Mouse (Mus musculus): ENCODE results near the gene Ndst2. TPM values are rescaled to one million over a fixed set of nuclear protein-coding genes. Genes with fewer than 3 reads are reported as not detected.
A peak's percentile ranks its signal among the peaks of the same experiment; 100 is the strongest.

The Ndst2 gene
- polyA plus RNA-seq, 1 experiment from 2014 or later, result 17.2 TPM

GRCm38 (mm10) chr14:20700362-20700761 lies 34.0 kb downstream of the Ndst2 start:
- H3K4me1 ChIP-seq (ENCODE audit: control insufficient read depth, insufficient read depth, low read length), result peaks cover 53% of the 10 kb centered on the region
- no peak overlapping the region for H3K4me2 ChIP-seq (ENCODE audit: low read depth, low read length)
- H3K4me3 ChIP-seq (ENCODE audit: low read length), result no peak overlapping the region
- 77% methylated on average over 3 of the region's 3 CpGs for WGBS
- no peak overlapping the region for H3K9ac ChIP-seq (ENCODE audit: low read length)
- H3K27ac ChIP-seq (ENCODE audit: low read length), result no peak overlapping the region
- no peaks in the 10 kb centered on the region for H3K27me3 ChIP-seq (ENCODE audit: control insufficient read depth, insufficient read depth, low read length)
- no peak for ATAC-seq (replicated peaks; ENCODE audit: extremely low read depth, insufficient read depth, low FRiP score)
- H3K9me3 ChIP-seq (replicated peaks; ENCODE audit: control insufficient read depth, low read length), result no peaks in the 10 kb centered on the region
- H3K36me3 ChIP-seq (ENCODE audit: control insufficient read depth, insufficient read depth), result peaks cover 4% of the 10 kb centered on the region; the same call in 1 of the 2 replicates

DNA sequence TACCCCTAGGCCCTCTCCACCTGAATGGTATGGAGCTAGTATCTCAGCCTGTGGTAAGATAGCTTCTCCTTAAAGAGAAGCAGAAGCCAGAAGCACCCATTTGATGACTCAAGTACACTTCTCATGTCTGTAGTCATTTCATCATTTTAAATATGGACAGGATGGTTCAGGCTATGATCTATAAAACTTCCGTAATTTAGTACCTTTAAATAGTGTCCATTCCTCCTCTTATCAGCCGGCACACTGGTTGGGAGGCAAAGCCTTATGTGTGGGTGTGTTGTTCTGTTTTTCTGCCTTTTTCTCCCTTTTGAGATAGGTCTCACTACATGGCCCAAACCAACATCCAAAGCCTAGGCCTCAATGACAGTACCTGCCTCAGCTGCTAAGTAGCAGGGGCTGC lies 35.8 kb downstream of the Ndst2 start:
- WGBS, result 66% methylated on average over 2 of the region's 2 CpGs
- no peak overlapping the region for H3K9ac ChIP-seq (ENCODE audit: low read length)
- peaks cover 55% of the 10 kb centered on the region for H3K4me1 ChIP-seq (ENCODE audit: control insufficient read depth, insufficient read depth, low read length)
- H3K36me3 ChIP-seq (ENCODE audit: control insufficient read depth, insufficient read depth), result peaks cover 5% of the 10 kb centered on the region; the same call in 1 of the 2 replicates
- ATAC-seq (replicated peaks; ENCODE audit: extremely low read depth, insufficient read depth, low FRiP score), result no peak
- H3K27ac ChIP-seq (ENCODE audit: low read length), result no peak overlapping the region
- H3K27me3 ChIP-seq (ENCODE audit: control insufficient read depth, insufficient read depth, low read length), result no peaks in the 10 kb centered on the region
- no peaks in the 10 kb centered on the region for H3K9me3 ChIP-seq (replicated peaks; ENCODE audit: control insufficient read depth, low read length)
- H3K4me2 ChIP-seq (ENCODE audit: low read depth, low read length), result no peak overlapping the region
- H3K4me3 ChIP-seq (ENCODE audit: low read length), result no peak overlapping the region

GRCm38 (mm10) chr14:20696986-20697385 lies 37.4 kb downstream of the Ndst2 start:
- no peak for ATAC-seq (replicated peaks; ENCODE audit: extremely low read depth, insufficient read depth, low FRiP score)
- Histone ChIP-seq H3K9ac (ENCODE audit: low read length) (peak overlapping the region; percentile 18; the same call in 1 of the 2 replicates), H3K4me3 (ENCODE audit: low read length) (peak overlapping the region; percentile 91), H3K27ac (ENCODE audit: low read length) (no peak overlapping the region), H3K27me3 (ENCODE audit: control insufficient read depth, insufficient read depth, low read length) (no peaks in the 10 kb centered on the region), H3K9me3 (replicated peaks; ENCODE audit: control insufficient read depth, low read length) (no peaks in the 10 kb centered on the region), H3K36me3 (ENCODE audit: control insufficient read depth, insufficient read depth) (peaks cover 16% of the 10 kb centered on the region), H3K4me1 (ENCODE audit: control insufficient read depth, insufficient read depth, low read length) (peaks cover 54% of the 10 kb centered on the region), H3K4me2 (ENCODE audit: low read depth, low read length) (peak overlapping the region; percentile 90)
- WGBS, result 6% methylated on average over 1 of the region's 1 CpGs

GRCm38 (mm10) chr14:20695761-20696520 lies 38.4 kb downstream of the Ndst2 start:
- 11% methylated on average over 27 of the region's 27 CpGs for WGBS
- peak overlapping the region; percentile 98 for H3K27ac ChIP-seq (ENCODE audit: low read length)
- ATAC-seq (replicated peaks; ENCODE audit: extremely low read depth, insufficient read depth, low FRiP score), result no peak
- H3K4me3 ChIP-seq (ENCODE audit: low read length), result peak overlapping the region; percentile 91
- peak overlapping the region; percentile 96 for H3K9ac ChIP-seq (ENCODE audit: low read length)
- no peaks in the 10 kb centered on the region for H3K27me3 ChIP-seq (ENCODE audit: control insufficient read depth, insufficient read depth, low read length)
- H3K9me3 ChIP-seq (replicated peaks; ENCODE audit: control insufficient read depth, low read length), result no peaks in the 10 kb centered on the region
- peaks cover 26% of the 10 kb centered on the region for H3K36me3 ChIP-seq (ENCODE audit: control insufficient read depth, insufficient read depth)
- H3K4me2 ChIP-seq (ENCODE audit: low read depth, low read length), result peak overlapping the region; percentile 90
- H3K4me1 ChIP-seq (ENCODE audit: control insufficient read depth, insufficient read depth, low read length), result peaks cover 45% of the 10 kb centered on the region

DNA sequence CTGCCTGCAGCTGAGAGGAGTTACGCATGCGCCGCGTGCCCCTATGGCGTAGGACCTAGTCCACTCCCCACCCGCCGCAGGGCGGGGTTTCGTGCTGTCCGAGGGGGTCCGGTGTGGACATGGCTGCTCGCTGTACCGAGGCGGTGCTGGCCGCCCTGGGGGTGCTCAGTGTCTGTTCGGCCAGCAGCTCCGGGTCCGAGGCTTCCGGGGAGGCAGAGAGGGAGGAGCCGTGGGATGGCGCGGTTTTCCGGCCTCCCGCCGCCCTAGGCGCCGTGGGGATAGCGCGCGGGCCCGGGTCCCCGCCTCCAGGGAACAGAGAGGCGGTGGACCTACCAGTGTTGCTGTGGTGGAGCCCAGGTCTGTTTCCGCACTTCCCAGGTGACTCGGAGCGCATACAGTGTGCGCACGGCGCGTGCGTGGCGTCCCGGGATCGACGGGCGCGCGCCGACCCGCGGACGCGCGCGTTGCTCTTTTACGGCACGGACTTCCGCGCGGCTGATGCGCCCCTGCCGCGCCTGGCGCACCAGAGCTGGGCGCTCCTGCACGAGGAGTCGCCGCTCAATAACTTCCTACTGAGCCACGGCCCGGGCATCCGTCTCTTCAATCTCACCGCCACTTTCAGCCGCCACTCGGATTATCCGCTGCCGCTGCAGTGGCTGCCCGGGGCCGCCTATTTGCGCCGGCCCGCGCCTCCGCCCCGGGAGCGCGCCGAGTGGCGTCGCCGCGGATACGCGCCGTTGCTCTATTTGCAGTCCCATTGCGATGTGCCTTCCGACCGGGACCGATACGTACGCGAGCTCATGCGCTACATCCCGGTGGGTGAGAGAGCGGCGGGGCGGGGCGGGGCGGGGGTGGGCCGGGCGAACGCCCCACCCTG lies 39.2 kb downstream of the Ndst2 start, which contains the start of gene Fut11:
Gene Fut11 (plus strand): TSS at position 85 of the 877 bp plus-strand sequence.
- peak within 1 kb of the TSS; percentile 90 for H3K4me2 ChIP-seq (ENCODE audit: low read depth, low read length)
- peak within 1 kb of the TSS; percentile 91 for H3K4me3 ChIP-seq (ENCODE audit: low read length)
- peak within 1 kb of the TSS; percentile 98 for H3K27ac ChIP-seq (ENCODE audit: low read length)
- peak; percentile 91 for ATAC-seq (replicated peaks; ENCODE audit: extremely low read depth, insufficient read depth, low FRiP score)
- peaks cover 40% of the 10 kb centered on the region for H3K4me1 ChIP-seq (ENCODE audit: control insufficient read depth, insufficient read depth, low read length)
- under 1% methylated on average over 111 of the region's 111 CpGs for WGBS
- peaks cover 31% of the 10 kb centered on the region for H3K36me3 ChIP-seq (ENCODE audit: control insufficient read depth, insufficient read depth)
- H3K9me3 ChIP-seq (replicated peaks; ENCODE audit: control insufficient read depth, low read length), result no peaks in the 10 kb centered on the region
- H3K9ac ChIP-seq (ENCODE audit: low read length), result peak within 1 kb of the TSS; percentile 96
- H3K27me3 ChIP-seq (ENCODE audit: control insufficient read depth, insufficient read depth, low read length), result no peaks in the 10 kb centered on the region

- Histone ChIP-seq H3K4me3 (ENCODE audit: low read length) (peak overlapping the region; percentile 91), H3K4me1 (ENCODE audit: control insufficient read depth, insufficient read depth, low read length) (peaks cover 33% of the 10 kb centered on the region), H3K9me3 (replicated peaks; ENCODE audit: control insufficient read depth, low read length) (no peaks in the 10 kb centered on the region), H3K4me2 (ENCODE audit: low read depth, low read length) (peak overlapping the region; percentile 90), H3K27me3 (ENCODE audit: control insufficient read depth, insufficient read depth, low read length) (no peaks in the 10 kb centered on the region), H3K9ac (ENCODE audit: low read length) (peak overlapping the region; percentile 96), H3K27ac (ENCODE audit: low read length) (peak overlapping the region; percentile 98), H3K36me3 (ENCODE audit: control insufficient read depth, insufficient read depth) (peaks cover 39% of the 10 kb centered on the region)
- ATAC-seq (replicated peaks; ENCODE audit: extremely low read depth, insufficient read depth, low FRiP score), result peak; percentile 3; the same call in 1 of the 2 replicates
- WGBS, result 41% methylated on average over 13 of the region's 13 CpGs
Measured at GRCm38 (mm10) chr14:20694185-20694883, 40.0 kb downstream of the Ndst2 start.

DNA sequence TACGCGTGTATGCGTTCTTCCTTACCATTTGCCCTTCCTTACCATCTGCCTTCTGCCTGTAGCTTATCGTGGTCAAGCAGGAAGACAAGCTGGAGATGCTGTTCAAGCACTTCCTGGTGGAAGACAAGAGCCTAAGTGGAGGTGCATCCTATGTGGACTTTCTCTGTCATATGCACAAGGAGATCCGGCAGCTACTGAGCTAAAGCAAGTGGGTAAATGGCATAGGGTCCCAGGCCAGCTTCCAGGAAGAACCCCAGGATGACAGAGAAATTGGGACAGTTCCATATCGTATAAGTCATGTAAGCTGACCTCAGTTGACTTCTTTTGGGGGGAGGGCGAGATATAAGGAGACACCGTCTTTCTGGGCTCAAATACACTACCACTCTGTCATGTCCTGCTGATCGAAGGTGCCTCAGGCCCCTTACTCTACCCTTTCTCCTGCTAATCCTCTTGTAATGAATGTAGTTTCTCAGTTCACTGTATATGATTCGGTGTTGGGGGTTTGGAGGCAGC lies 40.7 kb downstream of the Ndst2 start:
- Histone ChIP-seq H3K4me3 (ENCODE audit: low read length) (no peak overlapping the region), H3K4me1 (ENCODE audit: control insufficient read depth, insufficient read depth, low read length) (peaks cover 31% of the 10 kb centered on the region), H3K27me3 (ENCODE audit: control insufficient read depth, insufficient read depth, low read length) (no peaks in the 10 kb centered on the region), H3K9me3 (replicated peaks; ENCODE audit: control insufficient read depth, low read length) (no peaks in the 10 kb centered on the region), H3K4me2 (ENCODE audit: low read depth, low read length) (no peak overlapping the region), H3K27ac (ENCODE audit: low read length) (no peak overlapping the region), H3K9ac (ENCODE audit: low read length) (no peak overlapping the region), H3K36me3 (ENCODE audit: control insufficient read depth, insufficient read depth) (peaks cover 46% of the 10 kb centered on the region)
- ATAC-seq (replicated peaks; ENCODE audit: extremely low read depth, insufficient read depth, low FRiP score), result no peak
- WGBS, result 80% methylated on average over 10 of the region's 10 CpGs

DNA sequence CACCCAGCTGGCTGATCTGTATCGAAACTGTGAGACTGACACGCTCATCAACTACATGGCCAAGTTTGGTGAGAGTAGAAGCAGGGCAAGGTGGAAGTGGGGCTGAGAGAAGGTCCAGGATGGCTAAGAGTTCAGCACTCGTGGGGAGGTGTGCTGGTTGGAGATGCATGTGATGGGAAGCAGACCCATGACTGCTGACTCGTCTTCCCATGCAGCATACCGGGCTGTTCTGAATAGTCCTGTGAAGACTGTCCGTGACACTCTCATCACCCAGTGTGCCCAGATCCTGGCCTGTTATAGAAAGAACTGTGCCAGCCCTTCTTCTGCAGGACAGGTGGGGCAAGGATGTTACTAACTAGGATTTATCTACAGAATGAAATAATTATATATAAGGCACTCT lies 42.6 kb downstream of the Ndst2 start:
- H3K36me3 ChIP-seq (ENCODE audit: control insufficient read depth, insufficient read depth), result peaks cover 63% of the 10 kb centered on the region
- H3K27ac ChIP-seq (ENCODE audit: low read length), result no peak overlapping the region
- H3K4me1 ChIP-seq (ENCODE audit: control insufficient read depth, insufficient read depth, low read length), result peaks cover 16% of the 10 kb centered on the region
- no peak overlapping the region for H3K9ac ChIP-seq (ENCODE audit: low read length)
- ATAC-seq (replicated peaks; ENCODE audit: extremely low read depth, insufficient read depth, low FRiP score), result no peak
- no peaks in the 10 kb centered on the region for H3K9me3 ChIP-seq (replicated peaks; ENCODE audit: control insufficient read depth, low read length)
- H3K27me3 ChIP-seq (ENCODE audit: control insufficient read depth, insufficient read depth, low read length), result no peaks in the 10 kb centered on the region
- H3K4me3 ChIP-seq (ENCODE audit: low read length), result no peak overlapping the region
- 85% methylated on average over 6 of the region's 6 CpGs for WGBS
- no peak overlapping the region for H3K4me2 ChIP-seq (ENCODE audit: low read depth, low read length)

Measured in heart, embryonic 16.5 days (tissue).